Mouse (Mus musculus): ENCODE data around the gene 2900011O08Rik.

GRCm38 (mm10) chr16:14082925-14083324, 96.5 kb downstream of the 2900011O08Rik start:
- TF ChIP-seq CTCF (IDR thresholded peaks at IDR 0.05; ENCODE audit: low read depth, low read length) (no peak), POLR2A (IDR thresholded peaks at IDR 0.05; ENCODE audit: borderline replicate concordance, low read depth, low read length) (no peak)

Measured in bone marrow macrophage, adult 2 months (primary cell).